Mouse (Mus musculus) CH12.LX (cell line): ENCODE data around the gene Dpp6. TPM values are rescaled to one million over a fixed set of nuclear protein-coding genes. Genes with fewer than 3 reads are reported as not detected.

Experiments
- DNase-seq: peaks from one replicate; pipeline ENCODE4 v3.0.0-alpha.2; 2013; ENCODE audit errors: extremely low read depth
- H3K27ac ChIP-seq: 2 replicates; pipeline ENCODE4 v1.5.1; 2012; ENCODE audit warnings: low read depth, mild to moderate bottlenecking, control low read depth, moderate library complexity; ENCODE audit not compliant: insufficient read depth
- H3K27me3 ChIP-seq: replicated peaks from 2 replicates; pipeline ENCODE3; 2012; ENCODE audit warnings: inconsistent platforms
- H3K36me3 ChIP-seq, 2 experiments: replicated peaks in 1 of 2; 2 replicates each; pipeline versions ENCODE3 to v1.6.1; 2012; ENCODE audit warnings: inconsistent platforms in 1 of 2, low read length in 1 of 2, mild to moderate bottlenecking in 1 of 2, mixed read lengths in 1 of 2, moderate library complexity in 1 of 2; ENCODE audit not compliant: control insufficient read depth in 1 of 2, insufficient read depth in 1 of 2
- H3K4me1 ChIP-seq, 2 experiments: 2 replicates each; pipeline ENCODE4 v1.6.1; 2012; ENCODE audit warnings: inconsistent platforms in 1 of 2, moderate library complexity in 1 of 2; ENCODE audit not compliant: insufficient read depth in 2 of 2, control insufficient read depth in 1 of 2
- H3K4me2 ChIP-seq: 2 replicates; pipeline ENCODE4 v1.6.1; 2012; ENCODE audit warnings: low read depth, mild to moderate bottlenecking, control low read depth; ENCODE audit not compliant: poor library complexity, insufficient read depth, severe bottlenecking
- H3K4me3 ChIP-seq, 3 experiments: fragments of 150-350 bp in 1 of 3; sonication (generic) in 1 of 3; replicated peaks in 1 of 3; 2 replicates each; pipeline versions ENCODE3 to v1.5.1; 2011 to 2012; ENCODE audit warnings: low read depth in 2 of 3, low read length in 2 of 3, mild to moderate bottlenecking in 2 of 3, moderate library complexity in 2 of 3, control low read depth in 1 of 3, improper control_type of control experiment in 1 of 3, inconsistent platforms in 1 of 3, mixed read lengths in 1 of 3; ENCODE audit not compliant: poor library complexity in 1 of 3
- H3K79me2 ChIP-seq: replicated peaks from 2 replicates; pipeline ENCODE4 v1.6.1; 2012; ENCODE audit warnings: mild to moderate bottlenecking, moderate library complexity; ENCODE audit not compliant: control insufficient read depth, poor library complexity, insufficient read depth, severe bottlenecking; ENCODE audit errors: extremely low read depth
- H3K9ac ChIP-seq: 2 replicates; pipeline ENCODE4 v1.6.1; 2012; ENCODE audit warnings: low read depth, mild to moderate bottlenecking, control low read depth, moderate library complexity; ENCODE audit not compliant: insufficient read depth
- H3K9me3 ChIP-seq: replicated peaks from 2 replicates; pipeline ENCODE3; 2012; ENCODE audit warnings: low read length, inconsistent platforms, mixed read lengths
- BHLHE40 ChIP-seq: IDR thresholded peaks from 2 replicates; pipeline ENCODE4 v1.6.1; 2011; ENCODE audit warnings: mild to moderate bottlenecking, low read depth, low read length, improper control_type of control experiment
- CHD1 ChIP-seq: IDR thresholded peaks from 2 replicates; pipeline ENCODE4 v1.6.1; 2012; ENCODE audit warnings: low read depth, low read length, improper control_type of control experiment, inconsistent platforms
- E2F4 ChIP-seq: IDR thresholded peaks from 2 replicates; pipeline ENCODE4 v1.6.1; 2011; ENCODE audit warnings: low read depth, low read length, improper control_type of control experiment; ENCODE audit not compliant: insufficient replicate concordance
- ELF1 ChIP-seq: IDR thresholded peaks from 2 replicates; pipeline ENCODE4 v1.6.1; 2014; ENCODE audit warnings: low read depth, mild to moderate bottlenecking, inconsistent platforms, low read length, improper control_type of control experiment
- GABPA ChIP-seq: IDR thresholded peaks from 2 replicates; pipeline ENCODE4 v1.6.1; 2012; ENCODE audit warnings: low read depth, low read length, improper control_type of control experiment, inconsistent platforms; ENCODE audit not compliant: insufficient replicate concordance
- IRF4 ChIP-seq: IDR thresholded peaks from 2 replicates; pipeline ENCODE4 v1.6.1; 2014; ENCODE audit warnings: low read depth, mild to moderate bottlenecking, inconsistent platforms, low read length, improper control_type of control experiment
- JUN ChIP-seq: IDR thresholded peaks from 2 replicates; pipeline ENCODE4 v1.6.1; 2011; ENCODE audit warnings: low read depth, mild to moderate bottlenecking, low read length, improper control_type of control experiment, moderate library complexity; ENCODE audit not compliant: insufficient read depth
- KAT2A ChIP-seq: IDR thresholded peaks from 2 replicates; pipeline ENCODE4 v1.6.1; 2012; ENCODE audit warnings: low read length, improper control_type of control experiment, inconsistent platforms; ENCODE audit not compliant: insufficient replicate concordance
- MAFK ChIP-seq: IDR thresholded peaks from 2 replicates; pipeline ENCODE4 v1.6.1; 2011; ENCODE audit warnings: low read length, improper control_type of control experiment; ENCODE audit not compliant: insufficient replicate concordance
- NELFE ChIP-seq: IDR thresholded peaks from 2 replicates; pipeline ENCODE4 v1.6.1; 2011; ENCODE audit warnings: low read depth, low read length, improper control_type of control experiment
- NRF1 ChIP-seq: IDR thresholded peaks from 2 replicates; pipeline ENCODE4 v1.6.1; 2014; ENCODE audit warnings: low read depth, mild to moderate bottlenecking, inconsistent platforms, low read length, improper control_type of control experiment, moderate library complexity
- POLR2A ChIP-seq: IDR thresholded peaks from 2 replicates; pipeline ENCODE4 v1.6.1; 2011; ENCODE audit warnings: low read depth, mild to moderate bottlenecking, improper control_type of control experiment, low read length
- RAD21 ChIP-seq: IDR thresholded peaks from 2 replicates; pipeline ENCODE4 v1.6.1; 2011; ENCODE audit warnings: low read depth, mild to moderate bottlenecking, low read length, improper control_type of control experiment, moderate library complexity
- RCOR1 ChIP-seq: conservative IDR thresholded peaks from 2 replicates; pipeline ENCODE4 v1.6.1; 2012; ENCODE audit warnings: low read depth, mild to moderate bottlenecking, inconsistent platforms, low read length, improper control_type of control experiment
- SMC3 ChIP-seq: IDR thresholded peaks from 2 replicates; pipeline ENCODE4 v1.6.1; 2011; ENCODE audit warnings: low read depth, low read length, improper control_type of control experiment
- TBP ChIP-seq: conservative IDR thresholded peaks from 2 replicates; pipeline ENCODE4 v1.6.1; 2011; ENCODE audit warnings: low read depth, low read length, improper control_type of control experiment
- USF1 ChIP-seq: IDR thresholded peaks from 2 replicates; pipeline ENCODE4 v1.6.1; 2014; ENCODE audit warnings: low read depth, mild to moderate bottlenecking, inconsistent platforms, low read length, improper control_type of control experiment
- ZC3H11A ChIP-seq: IDR thresholded peaks from 2 replicates; pipeline ENCODE4 v1.6.1; 2012; ENCODE audit warnings: low read depth, mild to moderate bottlenecking, inconsistent platforms, low read length, improper control_type of control experiment
- dilution Hi-C: fragments of 300-500 bp; cut with MboI; formaldehyde crosslinking; loops from 2 replicates; pipeline ENCODE4 v1.14.3; 2020; ENCODE audit warnings: low sequenced_read_pairs; ENCODE audit not compliant: extremely low pct_unique_long_range_greater_than_20kb, extremely low pct_ligation_motif_present
- in situ Hi-C: fragments of 300-500 bp; cut with MboI; formaldehyde crosslinking; loops from 3 replicates; pipeline ENCODE4 v1.14.3; 2019; ENCODE audit warnings: low sequenced_read_pairs, low pct_ligation_motif_present, low pct_unique_long_range_greater_than_20kb, mixed read lengths
- polyA plus RNA-seq: library from polyadenylated mRNA; unstranded; fragments of >175 nt; gene quantifications from 2 replicates; pipeline ENCODE4 v1.2.1, GENCODE M21; 2012; ENCODE audit warnings: low read depth; ENCODE audit not compliant: insufficient read length
- total RNA-seq, 2 experiments: library from RNA; depleted of rRNA; stranded (reverse); fragments of 300-350 nt in 1 of 2; fragments of >200 nt in 1 of 2; gene quantifications; 2 replicates each; pipeline ENCODE4 v1.2.3; 2012 to 2014

Gene Dpp6
- total and polyA plus RNA-seq, 3 experiments, result not detected

DNA sequence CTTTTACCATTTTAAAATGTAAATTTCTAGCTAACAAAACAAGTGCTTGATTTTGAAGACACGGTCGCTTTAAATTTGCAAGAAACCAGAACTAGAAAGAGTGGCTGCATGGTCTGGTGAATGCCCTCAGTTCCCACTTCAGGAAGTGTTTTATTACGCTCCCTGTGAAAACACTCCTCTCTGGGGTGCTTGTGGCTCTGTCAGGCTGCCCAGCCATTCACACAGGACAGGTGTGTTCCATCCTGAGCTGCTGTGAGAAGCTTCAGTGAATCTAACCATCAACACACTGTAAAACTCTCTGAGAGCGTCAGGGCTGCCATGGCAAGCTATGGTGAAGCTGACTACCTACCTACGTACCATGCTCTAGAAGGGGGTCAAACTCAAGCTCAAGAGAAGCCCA, 841.2 kb downstream of the Dpp6 start:
- H3K4me1 ChIP-seq, result peaks cover 6% of the 10 kb centered on the region in 2 experiments; a peak in 2 of 4 replicates
- H3K9me3 ChIP-seq, result no peaks in the 10 kb centered on the region
- no peak overlapping the region for H3K4me3 ChIP-seq
- TF ChIP-seq NELFE, result no peak
- TF ChIP-seq, all 38 proteins: peak for 0
- in situ Hi-C loops, result no loop called here
- Histone ChIP-seq H3K79me2 (no peaks in the 10 kb centered on the region), H3K36me3 (no peaks in the 10 kb centered on the region), H3K27ac (no peak overlapping the region), H3K9ac (no peak overlapping the region), H3K4me2 (no peak overlapping the region), H3K27me3 (no peaks in the 10 kb centered on the region)
- dilution Hi-C loops, result no loop called here
- no peak for DNase-seq

- Histone ChIP-seq H3K27me3 (no peaks in the 10 kb centered on the region), H3K4me3 (no peak overlapping the region), H3K4me1 (peaks cover 6% of the 10 kb centered on the region in 2 experiments; a peak in 2 of 4 replicates), H3K4me2 (no peak overlapping the region), H3K36me3 (no peaks in the 10 kb centered on the region), H3K27ac (no peak overlapping the region), H3K9me3 (no peaks in the 10 kb centered on the region), H3K9ac (no peak overlapping the region), H3K79me2 (no peaks in the 10 kb centered on the region)
- dilution Hi-C loops, result no loop called here
- no peak for DNase-seq
- TF ChIP-seq POLR2A (no peak), TBP (no peak), ELF1 (no peak), ZC3H11A (no peak), USF1 (no peak), GABPA (no peak), MAFK (no peak), BHLHE40 (no peak), CHD1 (no peak), RAD21 (no peak)
- in situ Hi-C loops, result no loop called here
Measured at GRCm38 (mm10) chr5:27658569-27658968, 841.6 kb downstream of the Dpp6 start.

DNA sequence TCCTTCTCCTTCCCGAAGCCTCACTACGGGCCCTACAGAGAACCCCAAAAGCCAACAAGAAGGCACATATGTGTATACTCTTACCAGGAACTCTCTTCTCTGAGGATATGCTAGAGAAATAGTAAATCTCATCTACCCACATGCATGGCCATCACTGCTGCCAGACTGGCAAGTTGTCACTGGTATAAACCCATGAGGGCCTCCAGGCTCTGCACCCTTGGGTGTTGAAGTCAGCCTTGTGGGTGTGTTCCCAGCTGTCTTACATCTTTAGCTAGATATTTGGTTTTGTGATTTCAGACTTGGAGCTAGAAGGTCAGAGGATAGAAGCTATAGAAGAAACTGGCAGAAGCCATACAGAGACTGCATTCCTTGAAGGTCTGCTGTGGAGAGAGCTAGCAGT, 842.0 kb downstream of the Dpp6 start:
- no peak for TF ChIP-seq IRF4
- no peak for TF ChIP-seq RCOR1
- no peak for TF ChIP-seq E2F4
- TF ChIP-seq KAT2A, result no peak
- no peak for TF ChIP-seq JUN
- TF ChIP-seq POLR2A, result no peak
- no peak for TF ChIP-seq ZC3H11A
- no peak for TF ChIP-seq NRF1
- no peak for TF ChIP-seq SMC3
- Histone ChIP-seq H3K4me1 (peaks cover 6% of the 10 kb centered on the region in 2 experiments; a peak in 2 of 4 replicates), H3K27ac (no peak overlapping the region), H3K9ac (no peak overlapping the region), H3K4me2 (no peak overlapping the region), H3K79me2 (no peaks in the 10 kb centered on the region), H3K9me3 (no peaks in the 10 kb centered on the region), H3K27me3 (no peaks in the 10 kb centered on the region), H3K4me3 (no peak overlapping the region), H3K36me3 (no peaks in the 10 kb centered on the region)
- in situ Hi-C loops (no loop called here), dilution Hi-C loops (no loop called here)
- no peak for DNase-seq
